Mouse (Mus musculus): Measurements from ENCODE around the gene Rap2b.

Rap2b gene

DNA sequence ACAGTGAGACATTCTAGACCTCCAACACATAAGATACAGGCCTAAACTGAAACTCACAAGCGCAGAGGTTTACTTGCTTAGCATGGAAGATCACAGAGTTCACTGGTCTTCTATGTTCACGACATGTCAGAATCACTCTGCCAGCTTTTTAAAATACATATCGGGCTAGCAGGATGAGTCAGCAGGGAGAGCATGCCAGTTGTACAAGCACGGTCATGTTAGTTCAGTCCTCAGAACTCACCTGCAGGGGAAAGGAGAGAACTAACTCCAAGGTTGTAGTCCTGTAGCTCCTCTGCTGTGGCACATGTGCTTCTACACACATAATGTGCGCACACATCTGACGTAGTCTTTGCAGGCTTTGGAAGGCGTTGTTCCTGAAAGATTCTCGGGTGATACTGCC, 14.6 kb downstream of the Rap2b start:
- no peak for DNase-seq (ENCODE audit: low read depth, low spot score)

- DNase-seq (ENCODE audit: low read depth, low spot score), result no peak
These were observed 24.9 kb downstream of the Rap2b start for GRCm38 (mm10) chr3:61386368-61386767.

- DNase-seq (ENCODE audit: low read depth, low spot score), result no peak
These were observed 30.1 kb downstream of the Rap2b start for GRCm38 (mm10) chr3:61391564-61391963.

GRCm38 (mm10) chr3:61392881-61393280, 31.4 kb downstream of the Rap2b start:
- DNase-seq (ENCODE audit: low read depth, low spot score), result no peak

DNA sequence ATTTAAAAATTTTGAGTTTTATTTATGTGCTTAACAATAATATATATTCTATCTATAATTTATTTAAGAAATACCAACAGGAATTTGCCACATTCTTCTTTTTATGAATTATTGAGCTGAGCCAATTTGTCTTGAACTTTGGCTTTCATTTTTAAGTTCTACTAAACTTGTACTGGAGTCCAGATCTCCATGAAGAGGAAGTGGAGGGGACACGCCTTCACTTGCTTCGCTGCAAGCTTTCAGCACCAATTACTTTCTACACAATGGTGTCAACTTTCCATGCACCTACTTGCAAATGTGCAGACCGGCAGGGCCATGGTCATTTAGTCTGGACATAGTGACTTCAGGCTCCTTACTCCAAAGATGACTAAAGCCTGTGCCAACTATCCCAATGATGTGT, 32.1 kb downstream of the Rap2b start:
- DNase-seq (ENCODE audit: low read depth, low spot score), result no peak

GRCm38 (mm10) chr3:61395382-61395781, 33.9 kb downstream of the Rap2b start:
- no peak for DNase-seq (ENCODE audit: low read depth, low spot score)

GRCm38 (mm10) chr3:61396728-61397127, 35.3 kb downstream of the Rap2b start:
- no peak for DNase-seq (ENCODE audit: low read depth, low spot score)

- no peak for DNase-seq (ENCODE audit: low read depth, low spot score)
These were observed 39.5 kb downstream of the Rap2b start for GRCm38 (mm10) chr3:61400823-61401387.

DNA sequence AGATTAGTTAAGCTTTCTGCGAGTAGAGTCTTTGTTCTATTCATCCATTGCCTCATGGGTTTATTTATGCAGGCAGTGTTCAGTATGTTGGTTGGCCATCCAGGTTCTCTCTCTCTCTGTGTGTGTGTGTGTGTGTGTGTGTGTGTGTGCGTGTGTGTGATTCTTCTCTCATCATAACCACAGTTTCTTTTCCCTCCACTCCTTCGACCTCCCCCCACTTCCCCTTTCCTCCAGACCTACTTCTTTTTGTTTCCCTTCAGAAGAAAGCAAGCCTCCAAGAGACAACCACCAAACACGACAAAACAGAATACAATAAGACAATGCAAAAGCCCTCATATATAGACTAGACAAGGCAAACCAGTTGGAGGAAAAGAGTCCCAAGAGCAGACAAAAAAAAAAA, 45.5 kb downstream of the Rap2b start:
- no peak for DNase-seq (ENCODE audit: low read depth, low spot score)

GRCm38 (mm10) chr3:61409683-61410082, 48.2 kb downstream of the Rap2b start:
- DNase-seq (ENCODE audit: low read depth, low spot score), result no peak

DNA sequence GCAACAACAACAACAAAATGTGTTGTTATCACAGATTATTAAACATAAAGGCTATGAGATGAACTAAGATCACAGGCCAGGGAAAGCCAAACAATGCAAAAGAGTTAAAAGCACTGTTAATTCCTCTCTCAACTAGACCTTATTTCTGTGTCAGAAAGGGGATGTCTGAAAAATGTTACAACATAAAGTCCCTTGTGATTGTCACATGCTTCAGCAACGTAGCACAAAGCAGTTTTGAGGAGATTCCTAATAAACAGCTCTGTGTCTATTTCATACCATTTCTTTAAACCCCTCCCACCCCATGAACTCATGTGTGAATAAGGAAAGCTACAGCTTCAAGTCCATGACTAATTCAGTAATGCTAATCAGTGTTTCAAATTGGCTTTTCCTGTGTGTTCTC, 54.4 kb downstream of the Rap2b start:
- DNase-seq (ENCODE audit: low read depth, low spot score), result no peak
